Mouse (Mus musculus): ENCODE measurements around the gene Carmil1. TPM values are rescaled to one million over a fixed set of nuclear protein-coding genes. Genes with fewer than 3 reads are reported as not detected.

Carmil1 gene
- polyA plus RNA-seq, 1 experiment from 2014 or later, result 36.0 TPM

GRCm38 (mm10) chr13:23994024-23994423, 286.6 kb downstream of the Carmil1 start:
- no peak overlapping the region for H3K4me2 ChIP-seq (ENCODE audit: low read depth, low read length)
- 16% methylated on average over 9 of the region's 9 CpGs for WGBS
- peaks cover 6% of the 10 kb centered on the region; the same call in 1 of the 2 replicates for H3K4me1 ChIP-seq (ENCODE audit: control insufficient read depth, insufficient read depth, low read length)
- no peak for ATAC-seq (ENCODE audit: low read depth)
- H3K27me3 ChIP-seq (ENCODE audit: control insufficient read depth, insufficient read depth, low read length), result peaks cover 10% of the 10 kb centered on the region
- no peak overlapping the region for H3K4me3 ChIP-seq (ENCODE audit: low read depth, low read length)
- no peak overlapping the region for H3K9ac ChIP-seq (replicated peaks; ENCODE audit: low read depth, low read length)
- no peak overlapping the region for H3K27ac ChIP-seq (ENCODE audit: low read depth, low read length)
- H3K36me3 ChIP-seq (ENCODE audit: control insufficient read depth, insufficient read depth, low read length), result no peaks in the 10 kb centered on the region
- H3K9me3 ChIP-seq (ENCODE audit: control insufficient read depth, low read length), result no peaks in the 10 kb centered on the region

DNA sequence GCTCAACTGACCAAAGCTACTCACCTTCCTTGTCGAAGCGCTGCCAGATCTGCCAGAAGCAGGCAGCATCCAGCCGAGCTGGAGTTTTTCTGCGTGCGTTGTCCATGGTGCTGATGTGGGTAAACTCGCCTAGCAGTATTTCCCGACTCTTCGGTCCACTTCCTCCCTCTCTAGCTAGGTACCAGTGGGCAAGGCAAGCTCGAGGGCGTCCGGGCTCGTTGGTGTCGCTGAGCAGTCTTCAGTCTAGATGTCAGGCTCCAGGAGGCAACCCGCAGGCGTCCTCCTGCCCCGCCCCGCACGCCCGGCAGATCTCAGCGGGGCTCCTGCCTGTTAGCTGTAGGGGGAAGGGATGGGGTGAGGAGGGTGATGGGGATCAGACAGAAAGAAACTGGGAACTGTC, 289.7 kb downstream of the Carmil1 start, which contains the start of gene Scgn:
TSS of gene Scgn (minus strand) at position 287 of the 400 bp plus-strand sequence.
- Histone ChIP-seq H3K27me3 (ENCODE audit: control insufficient read depth, insufficient read depth, low read length) (peaks cover 10% of the 10 kb centered on the region), H3K27ac (ENCODE audit: low read depth, low read length) (no peak within 1 kb of the TSS), H3K4me3 (ENCODE audit: low read depth, low read length) (peak within 1 kb of the TSS; percentile 22), H3K4me1 (ENCODE audit: control insufficient read depth, insufficient read depth, low read length) (peaks cover 6% of the 10 kb centered on the region; the same call in 1 of the 2 replicates), H3K4me2 (ENCODE audit: low read depth, low read length) (peak within 1 kb of the TSS; percentile 53), H3K36me3 (ENCODE audit: control insufficient read depth, insufficient read depth, low read length) (no peaks in the 10 kb centered on the region), H3K9me3 (ENCODE audit: control insufficient read depth, low read length) (no peaks in the 10 kb centered on the region), H3K9ac (replicated peaks; ENCODE audit: low read depth, low read length) (no peak within 1 kb of the TSS)
- WGBS, result under 1% methylated on average over 20 of the region's 20 CpGs
- peak; percentile 65 for ATAC-seq (ENCODE audit: low read depth)

- no peak overlapping the region for H3K27ac ChIP-seq (ENCODE audit: low read depth, low read length)
- H3K9me3 ChIP-seq (ENCODE audit: control insufficient read depth, low read length), result no peaks in the 10 kb centered on the region
- peak overlapping the region; percentile 53; the same call in 1 of the 2 replicates for H3K4me2 ChIP-seq (ENCODE audit: low read depth, low read length)
- no peak for ATAC-seq (ENCODE audit: low read depth)
- 21% methylated on average over 5 of the region's 5 CpGs for WGBS
- no peak overlapping the region; the same call in 1 of the 2 replicates for H3K4me3 ChIP-seq (ENCODE audit: low read depth, low read length)
- H3K9ac ChIP-seq (replicated peaks; ENCODE audit: low read depth, low read length), result no peak overlapping the region
- peaks cover 10% of the 10 kb centered on the region for H3K27me3 ChIP-seq (ENCODE audit: control insufficient read depth, insufficient read depth, low read length)
- peaks cover 6% of the 10 kb centered on the region; the same call in 1 of the 2 replicates for H3K4me1 ChIP-seq (ENCODE audit: control insufficient read depth, insufficient read depth, low read length)
- H3K36me3 ChIP-seq (ENCODE audit: control insufficient read depth, insufficient read depth, low read length), result no peaks in the 10 kb centered on the region
Measured at GRCm38 (mm10) chr13:23990451-23990850, 290.1 kb downstream of the Carmil1 start.

GRCm38 (mm10) chr13:23985130-23985529, 295.5 kb downstream of the Carmil1 start:
- no peak overlapping the region for H3K4me2 ChIP-seq (ENCODE audit: low read depth, low read length)
- H3K4me3 ChIP-seq (ENCODE audit: low read depth, low read length), result no peak overlapping the region
- no peak for ATAC-seq (ENCODE audit: low read depth)
- no peak overlapping the region for H3K9ac ChIP-seq (replicated peaks; ENCODE audit: low read depth, low read length)
- H3K4me1 ChIP-seq (ENCODE audit: control insufficient read depth, insufficient read depth, low read length), result no peaks in the 10 kb centered on the region; the same call in 1 of the 2 replicates
- no peaks in the 10 kb centered on the region for H3K27me3 ChIP-seq (ENCODE audit: control insufficient read depth, insufficient read depth, low read length)
- H3K9me3 ChIP-seq (ENCODE audit: control insufficient read depth, low read length), result no peaks in the 10 kb centered on the region
- 38% methylated on average over 3 of the region's 3 CpGs for WGBS
- no peak overlapping the region for H3K27ac ChIP-seq (ENCODE audit: low read depth, low read length)
- H3K36me3 ChIP-seq (ENCODE audit: control insufficient read depth, insufficient read depth, low read length), result no peaks in the 10 kb centered on the region

DNA sequence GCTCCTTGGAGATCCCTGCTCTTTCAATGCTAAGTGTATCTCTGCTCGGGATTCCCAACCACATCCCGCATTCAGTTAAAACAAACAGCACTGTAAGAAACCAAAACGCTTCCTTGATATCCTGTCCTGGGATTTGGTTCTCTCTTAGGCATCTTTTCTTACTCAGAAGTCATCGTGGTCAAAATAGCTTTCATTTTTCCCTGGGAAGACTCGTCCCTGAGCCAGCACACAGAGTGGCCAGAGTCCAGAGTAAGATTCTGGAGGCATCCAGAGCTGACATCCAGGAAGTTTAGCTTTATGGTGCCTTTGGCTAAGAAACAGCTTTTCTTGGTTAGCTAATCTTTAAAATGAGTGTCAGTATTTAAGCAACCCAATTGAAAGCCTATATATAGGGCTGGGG, 308.3 kb downstream of the Carmil1 start:
- WGBS, result 81% methylated on average over 5 of the region's 5 CpGs
- no peak overlapping the region for H3K27ac ChIP-seq (ENCODE audit: low read depth, low read length)
- no peak overlapping the region for H3K4me3 ChIP-seq (ENCODE audit: low read depth, low read length)
- no peak overlapping the region for H3K4me2 ChIP-seq (ENCODE audit: low read depth, low read length)
- no peak overlapping the region for H3K9ac ChIP-seq (replicated peaks; ENCODE audit: low read depth, low read length)
- no peaks in the 10 kb centered on the region for H3K27me3 ChIP-seq (ENCODE audit: control insufficient read depth, insufficient read depth, low read length)
- no peaks in the 10 kb centered on the region for H3K4me1 ChIP-seq (ENCODE audit: control insufficient read depth, insufficient read depth, low read length)
- no peak for ATAC-seq (ENCODE audit: low read depth)
- no peaks in the 10 kb centered on the region for H3K36me3 ChIP-seq (ENCODE audit: control insufficient read depth, insufficient read depth, low read length)
- H3K9me3 ChIP-seq (ENCODE audit: control insufficient read depth, low read length), result no peaks in the 10 kb centered on the region

- Histone ChIP-seq H3K4me1 (ENCODE audit: control insufficient read depth, insufficient read depth, low read length) (no peaks in the 10 kb centered on the region), H3K36me3 (ENCODE audit: control insufficient read depth, insufficient read depth, low read length) (no peaks in the 10 kb centered on the region), H3K9me3 (ENCODE audit: control insufficient read depth, low read length) (no peaks in the 10 kb centered on the region), H3K27me3 (ENCODE audit: control insufficient read depth, insufficient read depth, low read length) (no peaks in the 10 kb centered on the region), H3K4me2 (ENCODE audit: low read depth, low read length) (no peak overlapping the region), H3K4me3 (ENCODE audit: low read depth, low read length) (no peak overlapping the region), H3K27ac (ENCODE audit: low read depth, low read length) (no peak overlapping the region), H3K9ac (replicated peaks; ENCODE audit: low read depth, low read length) (no peak overlapping the region)
- WGBS, result 71% methylated on average over 2 of the region's 2 CpGs
- no peak for ATAC-seq (ENCODE audit: low read depth)
Measured at GRCm38 (mm10) chr13:23971870-23972269, 308.7 kb downstream of the Carmil1 start.

GRCm38 (mm10) chr13:23964909-23965308, 315.7 kb downstream of the Carmil1 start:
- Histone ChIP-seq H3K36me3 (ENCODE audit: control insufficient read depth, insufficient read depth, low read length) (no peaks in the 10 kb centered on the region), H3K4me2 (ENCODE audit: low read depth, low read length) (no peak overlapping the region), H3K4me1 (ENCODE audit: control insufficient read depth, insufficient read depth, low read length) (no peaks in the 10 kb centered on the region), H3K9ac (replicated peaks; ENCODE audit: low read depth, low read length) (no peak overlapping the region), H3K27ac (ENCODE audit: low read depth, low read length) (no peak overlapping the region), H3K27me3 (ENCODE audit: control insufficient read depth, insufficient read depth, low read length) (no peaks in the 10 kb centered on the region), H3K4me3 (ENCODE audit: low read depth, low read length) (no peak overlapping the region), H3K9me3 (ENCODE audit: control insufficient read depth, low read length) (no peaks in the 10 kb centered on the region)
- WGBS, result 90% methylated on average over 2 of the region's 2 CpGs
- no peak for ATAC-seq (ENCODE audit: low read depth)

Other genes with a start within 250 kb of the Carmil1 start
- gene Cmah, start 46.6 kb upstream of the Carmil1 start, polyA plus RNA-seq (2014; fragmentation: Nextera tagmentation; extraction: Ambion mirVana), result 0.04 and 0.62 TPM in 2 replicates

Data from neural tube, embryonic 14.5 days (tissue).